Mouse (Mus musculus) heart, embryonic 10.5 days (tissue): ENCODE data around the gene Olfr218. TPM values are rescaled to one million over a fixed set of nuclear protein-coding genes. Genes with fewer than 3 reads are reported as not detected.
"Not testable (repeated sequence)": the region's sequence is repeated elsewhere in the genome, so short reads cannot be mapped to it uniquely, and the experiment has no call there.

Experiments
- DNase-seq: peaks from one replicate; pipeline ENCODE4 v3.0.0-alpha.2; 2017; ENCODE audit warnings: low spot score
- H3K27ac ChIP-seq: fragments of 300-500 bp; sonication (generic); 2 replicates; pipeline ENCODE4 v1.5.1; 2016; ENCODE audit warnings: mild to moderate bottlenecking
- H3K27me3 ChIP-seq: fragments of 300-500 bp; sonication (generic); 2 replicates; pipeline ENCODE4 v1.6.1; 2016; ENCODE audit warnings: mild to moderate bottlenecking; ENCODE audit not compliant: poor library complexity, insufficient read depth, severe bottlenecking
- H3K36me3 ChIP-seq: fragments of 300-500 bp; sonication (generic); 2 replicates; pipeline ENCODE4 v1.6.1; 2016; ENCODE audit warnings: mild to moderate bottlenecking, moderate library complexity
- H3K4me1 ChIP-seq: fragments of 300-500 bp; sonication (generic); 2 replicates; pipeline ENCODE4 v1.6.1; 2016; ENCODE audit warnings: mild to moderate bottlenecking
- H3K4me3 ChIP-seq: fragments of 300-500 bp; sonication (generic); 2 replicates; pipeline ENCODE4 v1.5.1; 2016; ENCODE audit warnings: mild to moderate bottlenecking, moderate library complexity
- H3K9me3 ChIP-seq: fragments of 300-500 bp; sonication (generic); 2 replicates; pipeline ENCODE4 v1.6.1; 2016; ENCODE audit warnings: mild to moderate bottlenecking, moderate library complexity
- WGBS: fragments of 180-500 bp; shearing (Covaris S2); methylation state at CpG from one replicate; pipeline ENCODE4 v1.1.7; 2016; 5-methylcytosine and 5-hydroxymethylcytosine counted together
- polyA plus RNA-seq: library from polyadenylated mRNA; unstranded; fragments of >200 nt; fragmentation: Nextera tagmentation; extraction: Ambion mirVana; gene quantifications from 2 replicates; pipeline ENCODE4 v1.2.1, GENCODE M21; 2016

Olfr218 gene
- polyA plus RNA-seq, result not detected in 2 replicates

GRCm38 (mm10) chr1:173197508-173197907, at the start of gene Olfr218:
Olfr218 (plus strand) TSS chr1:173197808.
- no peaks in the 10 kb centered on the region for H3K4me1 ChIP-seq
- no peaks in the 10 kb centered on the region for H3K36me3 ChIP-seq
- no peak within 1 kb of the TSS for H3K27ac ChIP-seq
- 72% methylated on average over 5 of the region's 5 CpGs for WGBS
- no peak for DNase-seq
- H3K4me3 ChIP-seq, result no peak within 1 kb of the TSS
- no peaks in the 10 kb centered on the region for H3K9me3 ChIP-seq
- no peaks in the 10 kb centered on the region for H3K27me3 ChIP-seq

- no peaks in the 10 kb centered on the region for H3K9me3 ChIP-seq
- no peak overlapping the region for H3K4me3 ChIP-seq
- no peaks in the 10 kb centered on the region for H3K27me3 ChIP-seq
- no peaks in the 10 kb centered on the region for H3K4me1 ChIP-seq
- no peak overlapping the region for H3K27ac ChIP-seq
- no peaks in the 10 kb centered on the region for H3K36me3 ChIP-seq
- no peak for DNase-seq
Observed at GRCm38 (mm10) chr1:173174154-173174842, 23.3 kb upstream of the Olfr218 start.

- DNase-seq, result no peak
- H3K4me1 ChIP-seq, result no peaks in the 10 kb centered on the region
- no peak within 1 kb of the TSS for H3K27ac ChIP-seq
- no peak within 1 kb of the TSS for H3K4me3 ChIP-seq
- no peaks in the 10 kb centered on the region for H3K27me3 ChIP-seq
- no peaks in the 10 kb centered on the region for H3K36me3 ChIP-seq
- WGBS, result 52% methylated on average over 3 of the region's 3 CpGs
- no peaks in the 10 kb centered on the region for H3K9me3 ChIP-seq
Observed at GRCm38 (mm10) chr1:173190540-173190939, 7.1 kb upstream of the Olfr218 start, which contains the start of gene Olfr1406. Olfr1406 (minus strand) TSS chr1:173190640.

GRCm38 (mm10) chr1:173192059-173192458, 5.5 kb upstream of the Olfr218 start:
- WGBS, result 51% methylated on average over 3 of the region's 3 CpGs
- Histone ChIP-seq H3K9me3 (no peaks in the 10 kb centered on the region), H3K27me3 (no peaks in the 10 kb centered on the region), H3K27ac (no peak overlapping the region), H3K36me3 (no peaks in the 10 kb centered on the region), H3K4me3 (no peak overlapping the region), H3K4me1 (no peaks in the 10 kb centered on the region)
- no peak for DNase-seq

- no peak for DNase-seq
- no peaks in the 10 kb centered on the region for H3K36me3 ChIP-seq
- 70% methylated on average over 2 of the region's 2 CpGs for WGBS
- H3K4me3 ChIP-seq, result no peak overlapping the region
- no peak overlapping the region for H3K27ac ChIP-seq
- no peaks in the 10 kb centered on the region for H3K27me3 ChIP-seq
- no peaks in the 10 kb centered on the region for H3K9me3 ChIP-seq
- H3K4me1 ChIP-seq, result no peaks in the 10 kb centered on the region
Observed at GRCm38 (mm10) chr1:173196359-173196758, 1.2 kb upstream of the Olfr218 start.

GRCm38 (mm10) chr1:173212092-173212491, 14.5 kb downstream of the Olfr218 start, which contains the start of gene Olfr1404:
Olfr1404 (plus strand) TSS chr1:173212392.
- H3K36me3 ChIP-seq, result no peaks in the 10 kb centered on the region
- no peaks in the 10 kb centered on the region for H3K27me3 ChIP-seq
- no peak within 1 kb of the TSS for H3K4me3 ChIP-seq
- H3K4me1 ChIP-seq, result no peaks in the 10 kb centered on the region
- no peak for DNase-seq
- H3K27ac ChIP-seq, result no peak within 1 kb of the TSS
- H3K9me3 ChIP-seq, result no peaks in the 10 kb centered on the region
- 75% methylated on average over 5 of the region's 5 CpGs for WGBS

GRCm38 (mm10) chr1:173216481-173216880, 18.9 kb downstream of the Olfr218 start:
- H3K36me3 ChIP-seq, result no peaks in the 10 kb centered on the region
- H3K9me3 ChIP-seq, result no peaks in the 10 kb centered on the region
- WGBS, result 84% methylated on average over 3 of the region's 3 CpGs
- H3K27me3 ChIP-seq, result no peaks in the 10 kb centered on the region
- no peak overlapping the region for H3K27ac ChIP-seq
- H3K4me1 ChIP-seq, result no peaks in the 10 kb centered on the region
- H3K4me3 ChIP-seq, result no peak overlapping the region
- no peak for DNase-seq

GRCm38 (mm10) chr1:173227081-173227480, 29.5 kb downstream of the Olfr218 start, which contains the start of gene Fcer1a:
Fcer1a (minus strand) TSS chr1:173227214.
- Histone ChIP-seq H3K27me3 (no peaks in the 10 kb centered on the region), H3K4me3 (no peak within 1 kb of the TSS), H3K9me3 (no peaks in the 10 kb centered on the region), H3K27ac (no peak within 1 kb of the TSS), H3K36me3 (no peaks in the 10 kb centered on the region), H3K4me1 (no peaks in the 10 kb centered on the region)
- DNase-seq, result no peak
- 80% methylated on average over 2 of the region's 2 CpGs for WGBS

- WGBS, result 77% methylated on average over 1 of the region's 1 CpGs
- H3K9me3 ChIP-seq, H3K36me3 ChIP-seq, H3K27ac ChIP-seq, H3K4me1 ChIP-seq, DNase-seq, H3K27me3 ChIP-seq, H3K4me3 ChIP-seq: not testable (repeated sequence)
Observed at GRCm38 (mm10) chr1:173237004-173237403, 39.4 kb downstream of the Olfr218 start.

GRCm38 (mm10) chr1:173249888-173250287, 52.3 kb downstream of the Olfr218 start:
- Histone ChIP-seq H3K9me3 (no peaks in the 10 kb centered on the region), H3K27ac (no peak overlapping the region), H3K4me3 (no peak overlapping the region), H3K36me3 (no peaks in the 10 kb centered on the region), H3K27me3 (no peaks in the 10 kb centered on the region), H3K4me1 (no peaks in the 10 kb centered on the region)
- no peak for DNase-seq
- WGBS, result 89% methylated on average over 3 of the region's 3 CpGs

Other genes with a start within 250 kb of the Olfr218 start
- gene Olfr16, start 247.4 kb upstream of the Olfr218 start, polyA plus RNA-seq, result not detected in 2 replicates
- gene Olfr1408, start 60.4 kb upstream of the Olfr218 start, polyA plus RNA-seq, result not detected in 2 replicates
- not detected in 2 replicates for gene Olfr1406, start 7.2 kb upstream of the Olfr218 start, polyA plus RNA-seq
- gene Olfr1404, start 14.6 kb downstream of the Olfr218 start, polyA plus RNA-seq, result not detected in 2 replicates
- not detected in 2 replicates for gene Fcer1a, start 29.4 kb downstream of the Olfr218 start, polyA plus RNA-seq
- gene Olfr418, start 68.2 kb downstream of the Olfr218 start, polyA plus RNA-seq, result not detected in 2 replicates
- gene Mptx2, start 80.0 kb downstream of the Olfr218 start, polyA plus RNA-seq, result not detected in 2 replicates
- gene Ackr1, start 135.9 kb downstream of the Olfr218 start, polyA plus RNA-seq, result 1.8 and 1.9 TPM in 2 replicates
- gene Aim2, start 153.1 kb downstream of the Olfr218 start, polyA plus RNA-seq, result 1.3 and 1.5 TPM in 2 replicates
- 1.2 and 1.3 TPM in 2 replicates for gene Cadm3, start 169.9 kb downstream of the Olfr218 start, polyA plus RNA-seq